Mouse (Mus musculus) testis, adult 2 months (tissue): Measurements from ENCODE around the gene Mtf2. TPM values are rescaled to one million over a fixed set of nuclear protein-coding genes. Genes with fewer than 3 reads are reported as not detected.
"Not testable (repeated sequence)": the region's sequence is repeated elsewhere in the genome, so short reads cannot be mapped to it uniquely, and the experiment has no call there.

Experiments
- H3K27ac ChIP-seq: fragments of 200-500 bp; 2 replicates; pipeline ENCODE4 v1.5.1; 2012; ENCODE audit warnings: low read depth, low read length; ENCODE audit not compliant: control insufficient read depth, insufficient read depth
- H3K27me3 ChIP-seq: fragments of 200-500 bp; 2 replicates; pipeline ENCODE4 v1.6.1; 2012; ENCODE audit warnings: mild to moderate bottlenecking, low read length, moderate library complexity; ENCODE audit not compliant: control insufficient read depth, insufficient read depth
- H3K36me3 ChIP-seq: fragments of 200-500 bp; 2 replicates; pipeline ENCODE4 v1.6.1; 2012; ENCODE audit warnings: mild to moderate bottlenecking, low read length; ENCODE audit not compliant: control insufficient read depth, insufficient read depth
- H3K4me1 ChIP-seq: fragments of 200-500 bp; 2 replicates; pipeline ENCODE4 v1.6.1; 2012; ENCODE audit warnings: low read length; ENCODE audit not compliant: control insufficient read depth, insufficient read depth
- H3K4me3 ChIP-seq: fragments of 200-500 bp; 2 replicates; pipeline ENCODE4 v1.5.1; 2012; ENCODE audit warnings: low read depth, mild to moderate bottlenecking, low read length, moderate library complexity, mixed read lengths; ENCODE audit not compliant: control insufficient read depth
- CTCF ChIP-seq: fragments of 200-500 bp; IDR thresholded peaks from 2 replicates; pipeline ENCODE4 v1.5.1; 2012; ENCODE audit warnings: low read depth, mild to moderate bottlenecking, inconsistent platforms, low read length, moderate library complexity; ENCODE audit not compliant: control insufficient read depth, insufficient read depth, insufficient replicate concordance
- POLR2A ChIP-seq: fragments of 200-500 bp; IDR thresholded peaks from 2 replicates; pipeline ENCODE4 v1.6.1; 2012; ENCODE audit warnings: low read depth, mild to moderate bottlenecking, inconsistent platforms, low read length, moderate library complexity; ENCODE audit not compliant: control insufficient read depth
- polyA plus RNA-seq: library from polyadenylated mRNA; depleted of rRNA; stranded (reverse); fragments of >200 nt; gene quantifications from 2 replicates; pipeline ENCODE4 v1.2.3, GENCODE M21; 2012

Gene Mtf2
- polyA plus RNA-seq, 1 experiment = 39.7 TPM

DNA sequence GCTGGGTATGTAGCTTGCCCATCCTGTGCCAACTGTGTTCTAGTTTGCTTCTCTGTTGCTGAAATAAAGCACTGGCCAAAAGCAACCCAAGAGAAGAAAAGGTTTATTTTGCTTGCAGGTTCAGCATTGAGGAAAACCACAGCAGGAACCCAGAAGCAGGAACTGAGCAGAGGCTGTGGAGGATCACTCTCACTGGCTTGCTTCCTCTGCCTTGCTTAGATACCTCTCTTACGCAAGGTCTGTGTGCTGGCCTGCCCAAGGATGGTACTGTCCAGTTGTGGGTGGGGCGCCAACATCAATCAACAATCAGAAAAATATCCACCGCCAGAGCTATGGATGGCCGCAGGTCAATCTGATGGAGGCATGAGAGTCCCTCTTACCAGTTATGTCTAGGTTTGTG lies 34.2 kb upstream of the Mtf2 start:
- H3K4me1 ChIP-seq = no peaks in the 10 kb centered on the region

DNA sequence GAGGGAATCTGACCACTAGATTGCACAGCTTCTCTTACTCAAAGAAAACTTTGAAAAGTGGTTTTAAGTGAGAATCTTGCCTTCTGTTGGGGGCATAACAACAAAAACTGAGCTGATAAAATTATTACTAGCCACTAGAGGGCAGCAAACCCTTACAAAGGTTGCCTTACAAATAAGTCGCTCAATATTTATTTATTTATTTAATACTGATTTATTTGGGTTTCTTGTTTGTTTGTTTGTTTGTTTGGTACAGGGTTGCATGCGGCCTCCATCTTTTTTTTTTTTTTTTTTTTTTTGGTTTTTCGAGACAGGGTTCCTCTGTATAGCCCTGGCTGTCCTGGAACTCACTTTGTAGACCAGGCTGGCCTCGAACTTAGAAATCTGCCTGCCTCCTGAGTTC lies 31.3 kb upstream of the Mtf2 start:
- Histone ChIP-seq H3K27me3 (no peaks in the 10 kb centered on the region), H3K4me1 (no peaks in the 10 kb centered on the region), H3K36me3 (no peaks in the 10 kb centered on the region), H3K27ac (no peak overlapping the region), H3K4me3 (no peak overlapping the region)
- TF ChIP-seq POLR2A = no peak
- TF ChIP-seq CTCF = no peak

More for the DNA sequence above, 34.2 kb upstream of the Mtf2 start:
- Histone ChIP-seq H3K36me3 (no peaks in the 10 kb centered on the region), H3K4me3 (no peak overlapping the region), H3K27ac (no peak overlapping the region), H3K27me3 (no peaks in the 10 kb centered on the region)
- TF ChIP-seq CTCF (no peak), POLR2A (no peak)

DNA sequence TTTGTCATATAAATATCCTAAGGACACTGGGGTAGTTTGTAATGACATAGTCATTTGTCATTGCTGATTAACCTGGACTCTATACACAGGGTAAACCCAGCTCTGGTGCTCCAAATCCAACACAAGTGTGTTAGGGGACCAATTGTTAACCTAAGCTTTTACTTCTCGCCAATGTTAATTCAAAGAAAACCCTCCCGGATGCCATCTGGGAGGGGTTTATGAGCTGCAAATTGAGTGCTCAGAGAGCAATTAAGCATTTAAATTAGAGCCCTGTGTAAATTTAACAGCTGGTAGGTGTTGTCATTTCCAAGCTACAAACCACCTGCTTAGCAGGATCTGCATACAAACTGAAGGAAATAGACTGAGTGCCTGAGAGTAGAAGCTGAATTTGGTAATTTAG lies 30.0 kb upstream of the Mtf2 start:
- Histone ChIP-seq H3K4me3 (no peak overlapping the region), H3K36me3 (no peaks in the 10 kb centered on the region), H3K27me3 (no peaks in the 10 kb centered on the region), H3K4me1 (no peaks in the 10 kb centered on the region), H3K27ac (no peak overlapping the region)
- no peak for TF ChIP-seq POLR2A
- TF ChIP-seq CTCF = no peak

DNA sequence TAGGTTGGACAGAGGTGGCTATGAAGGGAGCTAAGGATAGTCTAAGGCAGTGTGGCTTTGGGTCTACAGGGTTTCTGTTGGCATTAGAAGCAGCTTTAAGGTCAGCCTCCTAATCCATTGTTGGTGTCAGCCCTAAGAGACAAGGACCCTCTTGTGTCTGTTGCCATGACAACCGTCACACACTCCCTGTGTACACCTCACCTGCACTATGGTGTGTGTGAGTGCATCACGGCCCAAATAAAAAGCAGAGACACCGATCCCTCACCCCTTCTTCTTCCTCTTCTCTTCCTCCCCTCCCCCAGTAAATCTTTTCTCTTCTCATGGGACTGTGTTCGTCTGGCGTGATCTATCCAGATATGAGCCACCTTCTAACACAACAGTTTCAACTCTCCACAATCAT lies 23.4 kb upstream of the Mtf2 start:
- TF ChIP-seq POLR2A = no peak
- TF ChIP-seq CTCF = no peak
- no peaks in the 10 kb centered on the region for H3K36me3 ChIP-seq
- H3K27me3 ChIP-seq = no peaks in the 10 kb centered on the region
- H3K27ac ChIP-seq = no peak overlapping the region
- H3K4me3 ChIP-seq = no peak overlapping the region
- no peaks in the 10 kb centered on the region for H3K4me1 ChIP-seq

DNA sequence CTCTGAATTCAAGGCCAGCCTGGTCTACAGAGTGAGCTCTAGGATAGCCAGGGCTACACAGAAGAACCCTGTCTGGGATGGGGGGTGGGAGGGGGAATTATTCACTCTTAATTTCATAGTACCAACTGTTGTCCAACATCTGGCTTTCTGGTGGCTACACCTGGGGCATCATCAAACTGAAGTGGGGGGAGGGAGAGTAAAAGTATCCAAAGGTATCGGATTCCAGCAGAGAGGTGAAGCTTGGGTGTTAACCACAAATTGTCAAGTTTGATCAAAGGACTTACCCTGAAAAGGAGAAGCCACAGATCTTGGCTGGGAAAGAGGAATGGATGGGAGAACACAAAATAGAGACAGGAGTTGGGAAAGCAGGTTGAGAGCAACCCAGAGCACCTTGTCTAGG lies 21.6 kb upstream of the Mtf2 start:
- Histone ChIP-seq H3K4me3 (no peak overlapping the region), H3K36me3 (no peaks in the 10 kb centered on the region), H3K4me1 (no peaks in the 10 kb centered on the region), H3K27me3 (no peaks in the 10 kb centered on the region), H3K27ac (no peak overlapping the region)
- no peak for TF ChIP-seq CTCF
- no peak for TF ChIP-seq POLR2A

DNA sequence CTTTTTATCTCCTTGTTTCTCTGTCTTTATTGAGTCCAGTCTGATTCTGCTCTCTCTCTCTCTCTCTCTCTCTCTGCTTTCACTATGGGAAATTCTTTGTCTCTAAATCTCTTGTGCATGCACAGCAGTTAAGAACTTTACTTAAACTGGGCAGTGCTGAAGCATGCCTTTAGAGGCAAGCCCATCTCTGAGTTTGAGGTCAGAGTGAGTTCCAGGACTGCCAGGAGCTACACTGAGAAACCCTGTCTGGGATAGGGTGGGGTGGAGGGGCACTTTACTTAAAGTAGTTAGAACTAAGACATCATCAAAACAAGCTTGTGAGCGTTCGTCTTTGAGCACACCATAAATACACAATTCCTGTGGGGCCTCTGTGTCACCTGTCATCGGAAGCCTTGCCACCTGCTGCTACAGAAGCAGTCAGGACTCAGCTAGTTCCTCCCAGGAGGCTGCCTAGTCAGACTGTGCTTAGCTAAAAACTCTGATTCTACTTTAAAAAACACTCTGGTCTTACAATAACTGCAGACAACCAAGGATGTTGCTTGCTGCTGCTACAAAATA lies 15.7 kb upstream of the Mtf2 start:
- no peaks in the 10 kb centered on the region for H3K36me3 ChIP-seq
- no peak overlapping the region for H3K4me3 ChIP-seq
- no peak for TF ChIP-seq CTCF
- no peak for TF ChIP-seq POLR2A
- H3K27ac ChIP-seq = no peak overlapping the region
- H3K27me3 ChIP-seq = no peaks in the 10 kb centered on the region
- H3K4me1 ChIP-seq = no peaks in the 10 kb centered on the region

DNA sequence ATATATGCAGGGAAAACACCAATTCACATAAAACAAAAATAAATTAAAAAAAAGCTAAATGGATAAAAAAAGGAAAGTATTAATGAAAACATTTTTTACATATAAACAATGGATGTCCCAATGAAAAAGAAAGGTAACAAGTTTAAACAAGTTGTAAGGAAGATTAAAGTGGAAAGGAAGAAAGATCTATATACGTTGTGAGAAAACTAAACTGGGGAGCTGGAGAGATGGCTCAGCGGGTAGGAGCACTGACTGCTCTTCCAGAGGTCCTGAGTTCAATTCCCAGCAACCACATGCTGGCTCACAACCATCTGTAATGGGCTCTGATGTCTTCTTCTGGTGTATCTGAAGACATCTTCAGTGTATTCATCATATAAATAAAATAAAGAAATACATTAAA lies 14.4 kb upstream of the Mtf2 start:
- no peaks in the 10 kb centered on the region for H3K27me3 ChIP-seq
- no peaks in the 10 kb centered on the region for H3K4me1 ChIP-seq
- no peak overlapping the region for H3K4me3 ChIP-seq

DNA sequence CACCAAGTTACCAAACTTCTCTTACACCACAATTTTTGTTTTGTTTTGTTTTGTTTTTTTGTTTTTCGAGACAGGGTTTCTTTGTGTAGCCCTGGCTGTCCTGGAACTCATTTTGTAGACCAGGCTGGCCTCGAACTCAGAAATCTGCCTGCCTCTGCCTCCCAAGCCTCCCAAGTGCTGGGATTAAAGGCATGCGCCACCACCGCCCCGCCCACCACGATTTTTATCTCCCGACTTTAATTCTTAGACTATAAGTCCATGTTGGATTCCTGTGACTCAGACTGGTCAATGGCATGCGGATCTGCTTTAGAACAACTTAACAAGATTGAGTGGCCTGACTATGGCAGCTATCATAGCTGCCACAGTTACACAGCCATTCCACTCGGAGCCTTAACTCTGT lies 13.7 kb upstream of the Mtf2 start:
- H3K27ac ChIP-seq = not testable (repeated sequence)

More for the DNA sequence above, 14.4 kb upstream of the Mtf2 start:
- no peak overlapping the region for H3K27ac ChIP-seq
- TF ChIP-seq POLR2A (no peak), CTCF (no peak)
- H3K36me3 ChIP-seq = no peaks in the 10 kb centered on the region

More for the DNA sequence above, 13.7 kb upstream of the Mtf2 start:
- not testable (repeated sequence) for H3K4me3 ChIP-seq, H3K27me3 ChIP-seq, H3K36me3 ChIP-seq, H3K4me1 ChIP-seq
